Mouse (Mus musculus) small intestine, adult 10 weeks (tissue): Measurements from ENCODE around the gene Olfr237-ps1. TPM values are rescaled to one million over a fixed set of nuclear protein-coding genes. Genes with fewer than 3 reads are reported as not detected.

ENCODE experiments used
- polyA plus RNA-seq: library from polyadenylated mRNA; stranded (reverse); fragments of 350-450 nt; fragmentation: Illumina TruSeq; extraction: RNeasy Lipid Tissue Mini Kit (QIAGEN cat#74804); gene quantifications from one replicate; pipeline ENCODE4 v1.2.3, GENCODE M21; 2014; ENCODE audit warnings: low replicate concordance

The Olfr237-ps1 gene
- not detected for polyA plus RNA-seq

GRCm38 (mm10) chr6:43146267-43146666, at the start of gene Olfr237-ps1:
Gene Olfr237-ps1 (plus strand): TSS chr6:43146567.

GRCm38 (mm10) chr6:43106069-43106468, 40.3 kb upstream of the Olfr237-ps1 start, which contains the start of gene Olfr441:
Gene Olfr441 (plus strand): TSS chr6:43106369.

GRCm38 (mm10) chr6:43162982-43163381, 16.6 kb downstream of the Olfr237-ps1 start, which contains the start of gene Olfr437:
Gene Olfr437 (plus strand): TSS chr6:43163282.

GRCm38 (mm10) chr6:43171840-43172239, 25.5 kb downstream of the Olfr237-ps1 start, which contains the start of gene Olfr13:
Gene Olfr13 (plus strand): TSS chr6:43172140.

GRCm38 (mm10) chr6:43196781-43197180, 50.4 kb downstream of the Olfr237-ps1 start, which contains the start of gene Olfr435:
Gene Olfr435 (plus strand): TSS chr6:43197146.

Other genes starting within 250 kb of the Olfr237-ps1 start
- gene Olfr447, start 237.7 kb upstream of the Olfr237-ps1 start, polyA plus RNA-seq: not detected
- not detected for gene Olfr446, start 225.2 kb upstream of the Olfr237-ps1 start, polyA plus RNA-seq
- not detected for gene Olfr444, start 197.5 kb upstream of the Olfr237-ps1 start, polyA plus RNA-seq
- gene Olfr441, start 40.2 kb upstream of the Olfr237-ps1 start, polyA plus RNA-seq: not detected
- not detected for gene Olfr437, start 16.7 kb downstream of the Olfr237-ps1 start, polyA plus RNA-seq
- not detected for gene Olfr13, start 25.6 kb downstream of the Olfr237-ps1 start, polyA plus RNA-seq
- gene Olfr435, start 50.6 kb downstream of the Olfr237-ps1 start, polyA plus RNA-seq: not detected
- gene Olfr434, start 66.5 kb downstream of the Olfr237-ps1 start, polyA plus RNA-seq: not detected
- gene Olfr47, start 85.0 kb downstream of the Olfr237-ps1 start, polyA plus RNA-seq: not detected
- gene Arhgef5, start 119.0 kb downstream of the Olfr237-ps1 start, polyA plus RNA-seq: 65.3 TPM
- gene Nobox, start 163.0 kb downstream of the Olfr237-ps1 start, polyA plus RNA-seq: not detected